Mouse (Mus musculus): ENCODE data around the gene Vkorc1. TPM values are rescaled to one million over a fixed set of nuclear protein-coding genes. Genes with fewer than 3 reads are reported as not detected.

The Vkorc1 gene
- 63.8 TPM for polyA plus RNA-seq (2017; shearing (Covaris generic))

GRCm38 (mm10) chr7:127895442-127895841 is at the start of gene Vkorc1, which contains the start of gene Gm21974:
TSS of gene Vkorc1 (minus strand) at chr7:127895617.
TSS of gene Gm21974 (minus strand) at chr7:127895454.

GRCm38 (mm10) chr7:127929923-127930322 is 34.5 kb upstream of the Vkorc1 start, which contains the start of gene Prss8:
TSS of gene Prss8 (minus strand) at chr7:127930104.

DNA sequence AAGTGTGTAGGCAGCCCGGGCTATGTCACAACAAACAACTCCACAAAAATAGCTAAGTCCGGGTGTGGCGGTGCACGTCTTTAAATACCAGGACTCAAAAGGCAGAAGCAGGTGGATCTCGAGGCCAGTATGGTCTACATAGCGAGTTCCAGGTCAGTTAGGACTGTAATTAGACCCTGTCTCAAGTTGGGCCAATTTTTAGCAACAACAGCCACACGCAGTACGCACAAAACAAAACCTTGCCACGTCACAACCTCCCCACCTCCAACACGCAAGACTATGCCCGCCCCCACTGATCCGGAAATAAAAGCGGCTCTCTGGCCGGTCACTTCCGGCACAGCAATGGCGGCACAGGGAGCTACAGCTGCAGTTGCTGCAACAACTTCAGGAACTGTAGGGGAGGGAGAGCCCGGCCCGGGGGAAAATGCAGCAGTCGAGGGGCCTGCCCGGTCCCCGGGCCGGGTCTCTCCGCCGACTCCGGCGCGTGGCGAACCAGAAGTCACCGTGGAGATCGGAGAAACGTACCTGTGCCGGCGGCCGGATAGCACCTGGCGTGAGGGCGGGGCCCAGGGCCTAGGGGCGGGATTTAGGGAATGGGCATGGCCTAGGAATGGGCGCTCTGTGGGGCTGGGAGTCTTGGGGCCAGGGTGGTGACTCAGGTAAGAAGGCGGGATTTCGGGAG is 16.9 kb upstream of the Vkorc1 start, which contains the start of gene Kat8:
Gene Kat8, plus strand, starts transcription at position 327 of the 682 bp plus-strand sequence.

GRCm38 (mm10) chr7:127903971-127904796 is 8.8 kb upstream of the Vkorc1 start, which contains the start of gene Bckdk:
TSS of gene Bckdk (plus strand) at chr7:127904082.

GRCm38 (mm10) chr7:127890798-127891197 is 4.6 kb downstream of the Vkorc1 start, which contains the start of gene Prss53:
TSS of gene Prss53 (minus strand) at chr7:127890970.

GRCm38 (mm10) chr7:127876467-127877348 is 18.7 kb downstream of the Vkorc1 start, which contains the start of gene Zfp668:
TSS of gene Zfp668 (minus strand) at chr7:127876828.

GRCm38 (mm10) chr7:127876041-127876466 is 19.4 kb downstream of the Vkorc1 start, which contains the start of gene Zfp646:
TSS of gene Zfp646 (plus strand) at chr7:127876221.

Other genes starting within 250 kb of the Vkorc1 start
- 8.8 TPM for gene Bcl7c, start 186.7 kb downstream of the Vkorc1 start, polyA plus RNA-seq (2017; shearing (Covaris generic))
- gene Ctf1, start 182.9 kb downstream of the Vkorc1 start, polyA plus RNA-seq (2017; shearing (Covaris generic)) = not detected
- not detected for gene Ctf2, start 163.5 kb downstream of the Vkorc1 start, polyA plus RNA-seq (2017; shearing (Covaris generic))
- 0.87 TPM for gene Fbxl19, start 151.1 kb downstream of the Vkorc1 start, polyA plus RNA-seq (2017; shearing (Covaris generic))
- gene Orai3, start 125.8 kb downstream of the Vkorc1 start, polyA plus RNA-seq (2017; shearing (Covaris generic)) = 31.0 TPM
- gene Setd1a, start 118.9 kb downstream of the Vkorc1 start, polyA plus RNA-seq (2017; shearing (Covaris generic)) = 1.8 TPM
- gene Gm49388, start 110.0 kb downstream of the Vkorc1 start, polyA plus RNA-seq (2017; shearing (Covaris generic)) = not detected
- gene Hsd3b7, start 95.0 kb downstream of the Vkorc1 start, polyA plus RNA-seq (2017; shearing (Covaris generic)) = 2.5 TPM
- gene Stx4a, start 71.3 kb downstream of the Vkorc1 start, polyA plus RNA-seq (2017; shearing (Covaris generic)) = 174 TPM
- gene Stx1b, start 71.1 kb downstream of the Vkorc1 start, polyA plus RNA-seq (2017; shearing (Covaris generic)) = 0.15 TPM
- 57.7 TPM for gene Zfp646, start 19.4 kb downstream of the Vkorc1 start, polyA plus RNA-seq (2017; shearing (Covaris generic))
- 19.7 TPM for gene Zfp668, start 18.8 kb downstream of the Vkorc1 start, polyA plus RNA-seq (2017; shearing (Covaris generic))
- 0.94 TPM for gene Prss53, start 4.6 kb downstream of the Vkorc1 start, polyA plus RNA-seq (2017; shearing (Covaris generic))
- not detected for gene Gm21974, start 163 bp downstream of the Vkorc1 start, polyA plus RNA-seq (2017; shearing (Covaris generic))
- gene Bckdk, start 8.5 kb upstream of the Vkorc1 start, polyA plus RNA-seq (2017; shearing (Covaris generic)) = 62.3 TPM
- gene Kat8, start 16.9 kb upstream of the Vkorc1 start, polyA plus RNA-seq (2017; shearing (Covaris generic)) = 57.8 TPM
- gene Prss8, start 34.5 kb upstream of the Vkorc1 start, polyA plus RNA-seq (2017; shearing (Covaris generic)) = not detected
- gene Prss36, start 51.1 kb upstream of the Vkorc1 start, polyA plus RNA-seq (2017; shearing (Covaris generic)) = 4.9 TPM
- 203 TPM for gene Fus, start 71.8 kb upstream of the Vkorc1 start, polyA plus RNA-seq (2017; shearing (Covaris generic))
- gene Pycard, start 98.2 kb upstream of the Vkorc1 start, polyA plus RNA-seq (2017; shearing (Covaris generic)) = 357 TPM
- gene Trim72, start 108.3 kb upstream of the Vkorc1 start, polyA plus RNA-seq (2017; shearing (Covaris generic)) = not detected
- 1.6 TPM for gene Itgam, start 167.0 kb upstream of the Vkorc1 start, polyA plus RNA-seq (2017; shearing (Covaris generic))
- gene Gm49368, start 167.1 kb upstream of the Vkorc1 start, polyA plus RNA-seq (2017; shearing (Covaris generic)) = not detected
- 0.32 TPM for gene Itgax, start 233.9 kb upstream of the Vkorc1 start, polyA plus RNA-seq (2017; shearing (Covaris generic))